Mouse (Mus musculus) midbrain, embryonic 15.5 days (tissue): ENCODE measurements around the gene Extl1. TPM values are rescaled to one million over a fixed set of nuclear protein-coding genes. Genes with fewer than 3 reads are reported as not detected.

Source experiments
- polyA plus RNA-seq: library from polyadenylated mRNA; unstranded; fragments of >200 nt; fragmentation: Nextera tagmentation; extraction: Ambion mirVana; gene quantifications from 2 replicates; pipeline ENCODE4 v1.2.1, GENCODE M21; 2015

Extl1 gene
- polyA plus RNA-seq, 1 experiment from 2014 or later, result 0.62 TPM

Other genes starting within 250 kb of the Extl1 start
- 18.7 and 19.2 TPM in 2 replicates for gene Cep85, start 196.7 kb downstream of the Extl1 start, polyA plus RNA-seq
- gene Gm7534, start 180.8 kb downstream of the Extl1 start, polyA plus RNA-seq, result not detected in 2 replicates
- gene Catsper4, start 156.5 kb downstream of the Extl1 start, polyA plus RNA-seq, result not detected in 2 replicates
- gene Cnksr1, start 145.5 kb downstream of the Extl1 start, polyA plus RNA-seq, result 0.42 TPM in 1 of 2 replicates, not detected in the other
- gene E130218I03Rik, start 140.2 kb downstream of the Extl1 start, polyA plus RNA-seq, result 0.19 and 0.30 TPM in 2 replicates
- 13.0 and 15.3 TPM in 2 replicates for gene Zfp593, start 138.3 kb downstream of the Extl1 start, polyA plus RNA-seq
- not detected in 2 replicates for gene Gm30191, start 136.9 kb downstream of the Extl1 start, polyA plus RNA-seq
- gene Grrp1, start 129.7 kb downstream of the Extl1 start, polyA plus RNA-seq, result 13.6 and 14.4 TPM in 2 replicates
- 42.2 and 44.7 TPM in 2 replicates for gene Pdik1l, start 96.0 kb downstream of the Extl1 start, polyA plus RNA-seq
- 0.40 and 0.91 TPM in 2 replicates for gene Trim63, start 68.7 kb downstream of the Extl1 start, polyA plus RNA-seq
- 0.22 and 0.23 TPM in 2 replicates for gene Slc30a2, start 40.7 kb downstream of the Extl1 start, polyA plus RNA-seq
- gene Pafah2, start 12.5 kb upstream of the Extl1 start, polyA plus RNA-seq, result 7.7 and 8.0 TPM in 2 replicates
- gene Stmn1, start 84.5 kb upstream of the Extl1 start, polyA plus RNA-seq, result 7,501 and 7,674 TPM in 2 replicates
- gene Paqr7, start 112.8 kb upstream of the Extl1 start, polyA plus RNA-seq, result 22.6 and 24.7 TPM in 2 replicates
- gene Aunip, start 127.1 kb upstream of the Extl1 start, polyA plus RNA-seq, result 1.3 and 1.9 TPM in 2 replicates
- 164 and 173 TPM in 2 replicates for gene Mtfr1l, start 151.5 kb upstream of the Extl1 start, polyA plus RNA-seq
- gene Selenon, start 168.3 kb upstream of the Extl1 start, polyA plus RNA-seq, result 28.3 and 35.6 TPM in 2 replicates